Mouse (Mus musculus): ENCODE results near the gene Tent5c.

- TF ChIP-seq CTCF (IDR thresholded peaks at IDR 0.05; ENCODE audit: low read depth): no peak
- no peak for TF ChIP-seq EP300 (IDR thresholded peaks at IDR 0.05; ENCODE audit: low read depth)
Measured at GRCm38 (mm10) chr3:100530244-100530788, 41.2 kb upstream of the Tent5c start.

Data from liver, postnatal 0 days (tissue).